7 mouse cellular contexts compared by ENCODE assay signal in genomic region chr5:66619675-66620074, GRCm38 (mm10). TPM values are rescaled to one million over a fixed set of nuclear protein-coding genes. Genes with fewer than 3 reads are reported as not detected.
A peak's percentile ranks its signal among the peaks of the same experiment; 100 is the strongest.
DNase-seq lines count a peak whose midpoint lies in the region; ATAC-seq and TF ChIP-seq lines count a peak whose summit lies in the region.

No protein-coding gene starts in this region.

- ATAC-seq in lung, embryonic 16.5 days (ENCODE audit: low read depth) = no peak
- ATAC-seq in forebrain, embryonic 13.5 days = no peak
- ATAC-seq in limb, embryonic 13.5 days (ENCODE audit: low FRiP score, low read depth) = no peak

- H3K4me3 ChIP-seq in lung, embryonic 16.5 days (ENCODE audit: low read length) = peak overlapping the region; percentile 63
- peak overlapping the region; percentile 58 for H3K4me3 ChIP-seq in forebrain, embryonic 13.5 days
- peak overlapping the region; percentile 65 for H3K4me3 ChIP-seq in limb, embryonic 13.5 days
- H3K4me3 ChIP-seq in small intestine, adult 2 months (ENCODE audit: low read depth, low read length) = peak overlapping the region; percentile 65

- 36% methylated on average over 8 of the region's 8 CpGs for WGBS in lung, embryonic 16.5 days
- 42% methylated on average over 8 of the region's 8 CpGs for WGBS in forebrain, embryonic 13.5 days
- 39% methylated on average over 8 of the region's 8 CpGs for WGBS in limb, embryonic 13.5 days
- 27% methylated on average over 8 of the region's 8 CpGs for WGBS in small intestine, adult 2 months

- no peaks in the 10 kb centered on the region for H3K27me3 ChIP-seq in lung, embryonic 16.5 days (ENCODE audit: control insufficient read depth, insufficient read depth, low read depth, low read length)
- H3K27me3 ChIP-seq in forebrain, embryonic 13.5 days = no peaks in the 10 kb centered on the region
- H3K27me3 ChIP-seq in limb, embryonic 13.5 days = no peaks in the 10 kb centered on the region
- H3K27me3 ChIP-seq in small intestine, adult 2 months (ENCODE audit: control insufficient read depth, insufficient read depth, low read length) = no peaks in the 10 kb centered on the region

- DNase-seq in lung, postnatal 14 days = no peak
- no peak for DNase-seq in urinary bladder, adult 18-20 months (ENCODE audit: low spot score in 2 of 2)
- no peak for DNase-seq in embryo, embryonic 9.5 days (ENCODE audit: extremely low spot score)

- TF ChIP-seq POLR2A in small intestine, adult 2 months (IDR thresholded peaks at IDR 0.05; ENCODE audit: low read depth, low read length) = no peak

- H3K9me3 ChIP-seq in lung, embryonic 16.5 days (ENCODE audit: control insufficient read depth, low read length) = no peaks in the 10 kb centered on the region
- H3K9me3 ChIP-seq in forebrain, embryonic 13.5 days (replicated peaks) = no peaks in the 10 kb centered on the region
- H3K9me3 ChIP-seq in limb, embryonic 13.5 days = no peaks in the 10 kb centered on the region

- peak overlapping the region; percentile 76 for H3K9ac ChIP-seq in lung, embryonic 16.5 days (ENCODE audit: low read length)
- peak overlapping the region; percentile 72 for H3K9ac ChIP-seq in forebrain, embryonic 13.5 days
- peak overlapping the region; percentile 74 for H3K9ac ChIP-seq in limb, embryonic 13.5 days

- peaks cover 14% of the 10 kb centered on the region for H3K4me1 ChIP-seq in lung, embryonic 16.5 days (replicated peaks; ENCODE audit: control insufficient read depth, insufficient read depth, low read length)
- H3K4me1 ChIP-seq in forebrain, embryonic 13.5 days = peaks cover 27% of the 10 kb centered on the region
- peaks cover 44% of the 10 kb centered on the region for H3K4me1 ChIP-seq in limb, embryonic 13.5 days
- H3K4me1 ChIP-seq in small intestine, adult 2 months (ENCODE audit: control insufficient read depth, insufficient read depth, insufficient read length, low read length) = peaks cover 12% of the 10 kb centered on the region; the same call in 1 of the 2 replicates

- H3K4me2 ChIP-seq in lung, embryonic 16.5 days (ENCODE audit: low read depth, low read length) = peak overlapping the region; percentile 73
- peak overlapping the region; percentile 79 for H3K4me2 ChIP-seq in forebrain, embryonic 13.5 days
- peak overlapping the region; percentile 85 for H3K4me2 ChIP-seq in limb, embryonic 13.5 days (replicated peaks)

- H3K36me3 ChIP-seq in lung, embryonic 16.5 days (ENCODE audit: control insufficient read depth, insufficient read depth, low read length) = no peaks in the 10 kb centered on the region
- H3K36me3 ChIP-seq in forebrain, embryonic 13.5 days (ENCODE audit: poor library complexity, severe bottlenecking) = no peaks in the 10 kb centered on the region
- no peaks in the 10 kb centered on the region for H3K36me3 ChIP-seq in limb, embryonic 13.5 days
- no peaks in the 10 kb centered on the region for H3K36me3 ChIP-seq in small intestine, adult 2 months (ENCODE audit: control insufficient read depth, insufficient read depth, low read length)

- H3K27ac ChIP-seq in lung, embryonic 16.5 days (ENCODE audit: low read length) = peak overlapping the region; percentile 73
- 0 out of 2 replicates have a peak overlapping the region, but pooled peaks have one; percentile 45 for H3K27ac ChIP-seq in forebrain, embryonic 13.5 days
- no peak overlapping the region; the same call in 1 of the 2 replicates for H3K27ac ChIP-seq in limb, embryonic 13.5 days
- 0 out of 2 replicates have a peak overlapping the region, but pooled peaks have one; percentile 34 for H3K27ac ChIP-seq in small intestine, adult 2 months (ENCODE audit: insufficient read depth, low read depth, low read length)

- TF ChIP-seq CTCF in small intestine, adult 2 months (IDR thresholded peaks at IDR 0.05; ENCODE audit: extremely low read depth, insufficient read length, insufficient replicate concordance, low read depth, low read length) = no peak

RNA-seq across cellular contexts. Expression of gene Apbb2, which starts 1.1 kb away (rescaled TPM):
- polyA plus RNA-seq in lung, embryonic 16.5 days (2015; fragmentation: Nextera tagmentation; extraction: Ambion mirVana) = 56.7 and 57.0 TPM in 2 replicates
- polyA plus RNA-seq in forebrain, embryonic 13.5 days (2015; fragmentation: Nextera tagmentation; extraction: Ambion mirVana) = 63.0 and 64.3 TPM in 2 replicates
- 60.2 and 63.9 TPM in 2 replicates for polyA plus RNA-seq in limb, embryonic 13.5 days (2015; fragmentation: Nextera tagmentation; extraction: Ambion mirVana)
- 2.3 and 8.3 TPM in 2 replicates for polyA plus RNA-seq in small intestine, adult 2 months (2012; rRNA removed)

RNA-seq across cellular contexts. Expression of gene Uchl1, which starts 56.2 kb away (rescaled TPM):
- polyA plus RNA-seq in lung, embryonic 16.5 days (2015; fragmentation: Nextera tagmentation; extraction: Ambion mirVana) = 59.2 and 62.0 TPM in 2 replicates
- polyA plus RNA-seq in forebrain, embryonic 13.5 days (2015; fragmentation: Nextera tagmentation; extraction: Ambion mirVana) = 833 and 867 TPM in 2 replicates
- 95.3 and 95.8 TPM in 2 replicates for polyA plus RNA-seq in limb, embryonic 13.5 days (2015; fragmentation: Nextera tagmentation; extraction: Ambion mirVana)
- 10.0 and 12.8 TPM in 2 replicates for polyA plus RNA-seq in small intestine, adult 2 months (2012; rRNA removed)
